Mouse (Mus musculus) limb, embryonic 15.5 days (tissue): ENCODE measurements at regions not wholly inside any gene's neighbourhood (a gene's known extent, or its start where the extent isn't known, plus 50 kb on each side); places are given as distances from the start of the nearest gene placed in this dataset.
A peak's percentile ranks its signal among the peaks of the same experiment; 100 is the strongest.

Experiments
- ATAC-seq: fragments of 200-750 bp; cut with Nextera tagmentation; 2 replicates; pipeline ENCODE4 v1.8.0; 2017; ENCODE audit warnings: low read depth, moderate TSS enrichment; ENCODE audit not compliant: insufficient number of reproducible peaks, low FRiP score, low TSS enrichment
- H3K27ac ChIP-seq: fragments of 300-500 bp; sonication (generic); 2 replicates; pipeline ENCODE4 v1.5.1; 2015; ENCODE audit warnings: moderate library complexity, mild to moderate bottlenecking, inconsistent platforms
- H3K27me3 ChIP-seq: fragments of 300-500 bp; sonication (generic); 2 replicates; pipeline ENCODE4 v1.6.1; 2015; ENCODE audit warnings: inconsistent platforms
- H3K36me3 ChIP-seq: fragments of 300-500 bp; sonication (generic); 2 replicates; pipeline ENCODE4 v1.6.1; 2015; ENCODE audit warnings: inconsistent platforms
- H3K4me1 ChIP-seq: fragments of 300-500 bp; sonication (generic); 2 replicates; pipeline ENCODE4 v1.6.1; 2015; ENCODE audit warnings: inconsistent platforms
- H3K4me2 ChIP-seq: fragments of 300-500 bp; sonication (generic); 2 replicates; pipeline ENCODE4 v1.6.1; 2015; ENCODE audit warnings: mild to moderate bottlenecking, inconsistent platforms
- H3K4me3 ChIP-seq: fragments of 300-500 bp; sonication (generic); 2 replicates; pipeline ENCODE4 v1.5.1; 2015; ENCODE audit warnings: mild to moderate bottlenecking, inconsistent platforms
- H3K9ac ChIP-seq: fragments of 300-500 bp; sonication (generic); 2 replicates; pipeline ENCODE4 v1.6.1; 2015; ENCODE audit warnings: inconsistent platforms
- H3K9me3 ChIP-seq: fragments of 300-500 bp; sonication (generic); 2 replicates; pipeline ENCODE4 v1.6.1; 2016; ENCODE audit warnings: inconsistent platforms
- WGBS: fragments of 180-500 bp; shearing (Covaris S2); methylation state at CpG from one replicate; pipeline ENCODE4 v1.1.7; 2015; 5-methylcytosine and 5-hydroxymethylcytosine counted together

DNA sequence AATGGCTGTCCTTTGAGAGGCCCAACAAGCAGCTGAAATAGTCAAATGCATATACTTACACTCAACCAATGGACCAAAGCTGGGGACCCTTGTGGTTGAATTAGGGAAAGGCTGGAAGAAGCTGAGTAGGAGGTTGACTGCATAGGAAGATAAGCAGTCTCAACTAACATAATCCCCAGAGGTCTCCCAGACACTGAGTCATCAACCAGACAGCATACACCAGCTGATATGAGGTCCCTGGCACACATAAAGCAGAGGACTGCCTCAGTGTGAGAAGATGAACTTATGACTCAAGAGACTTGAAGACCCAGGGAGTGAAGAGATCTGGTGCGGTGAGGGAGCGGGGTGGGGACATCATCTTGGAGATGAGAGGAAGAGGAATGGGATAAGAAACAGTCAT is 863.8 kb downstream of the Nap1l3 start:
- Histone ChIP-seq H3K9ac (no peak overlapping the region), H3K9me3 (no peaks in the 10 kb centered on the region), H3K27ac (no peak overlapping the region), H3K36me3 (no peaks in the 10 kb centered on the region), H3K4me3 (no peak overlapping the region), H3K4me2 (no peak overlapping the region), H3K4me1 (no peaks in the 10 kb centered on the region), H3K27me3 (no peaks in the 10 kb centered on the region)
- no peak for ATAC-seq
- 98% methylated on average over 2 of the region's 2 CpGs for whole genome bisulfite sequencing

GRCm38 (mm10) chrX:121519830-121520229 is 877.4 kb downstream of the Nap1l3 start:
- Histone ChIP-seq H3K27ac (no peak overlapping the region), H3K4me2 (no peak overlapping the region), H3K4me1 (no peaks in the 10 kb centered on the region), H3K27me3 (no peaks in the 10 kb centered on the region), H3K36me3 (no peaks in the 10 kb centered on the region), H3K9me3 (no peaks in the 10 kb centered on the region), H3K4me3 (no peak overlapping the region), H3K9ac (no peak overlapping the region)
- ATAC-seq: no peak

DNA sequence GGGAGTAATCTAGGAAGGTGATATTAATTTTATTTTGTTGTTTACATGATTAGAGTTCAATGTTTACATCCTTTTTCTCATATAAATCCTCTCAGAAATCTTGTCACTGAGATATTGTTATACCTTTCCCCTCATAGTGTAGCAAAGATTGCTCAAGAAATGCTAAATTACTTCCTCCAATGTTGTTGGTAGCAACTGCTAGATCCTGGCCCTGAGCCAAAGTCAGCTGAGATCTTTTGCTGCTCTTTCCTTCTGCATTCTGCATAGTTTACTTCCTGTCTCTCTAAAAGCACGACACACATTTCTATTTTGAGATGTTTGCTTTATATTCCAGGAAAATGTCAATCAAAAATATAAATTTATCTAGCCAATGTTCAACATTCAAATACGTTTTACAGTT is 899.5 kb downstream of the Nap1l3 start:
- 28% methylated on average over 2 of the region's 2 CpGs for WGBS
- no peak overlapping the region for H3K9ac ChIP-seq
- no peak for ATAC-seq
- no peaks in the 10 kb centered on the region for H3K27me3 ChIP-seq
- no peak overlapping the region for H3K4me3 ChIP-seq
- H3K4me2 ChIP-seq: no peak overlapping the region
- H3K27ac ChIP-seq: no peak overlapping the region
- no peaks in the 10 kb centered on the region for H3K36me3 ChIP-seq
- H3K9me3 ChIP-seq: no peaks in the 10 kb centered on the region
- no peaks in the 10 kb centered on the region for H3K4me1 ChIP-seq

DNA sequence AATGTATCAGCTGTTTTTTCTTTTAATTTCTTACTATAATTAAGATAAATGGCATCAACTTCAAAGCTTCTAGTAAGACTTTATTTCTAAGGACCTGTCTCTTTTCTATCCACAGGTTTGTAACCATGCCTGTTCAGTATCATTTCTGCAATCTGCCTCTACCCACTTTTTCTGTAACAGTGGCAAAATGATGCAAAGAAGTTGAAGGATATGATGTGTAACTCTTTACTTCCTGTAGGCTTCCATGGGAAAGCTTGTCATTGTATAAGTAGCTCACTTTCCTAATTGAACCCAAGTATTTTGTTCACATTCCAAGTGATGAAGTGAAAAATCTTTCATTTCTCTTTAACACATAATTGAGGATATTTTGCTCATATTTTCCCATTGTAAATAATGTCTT is 900.0 kb downstream of the Nap1l3 start:
- no peaks in the 10 kb centered on the region for H3K4me1 ChIP-seq
- no peaks in the 10 kb centered on the region for H3K27me3 ChIP-seq
- no peak for ATAC-seq
- H3K9me3 ChIP-seq: no peaks in the 10 kb centered on the region
- no peaks in the 10 kb centered on the region for H3K36me3 ChIP-seq
- no peak overlapping the region for H3K9ac ChIP-seq
- H3K27ac ChIP-seq: no peak overlapping the region
- H3K4me3 ChIP-seq: no peak overlapping the region
- H3K4me2 ChIP-seq: no peak overlapping the region

DNA sequence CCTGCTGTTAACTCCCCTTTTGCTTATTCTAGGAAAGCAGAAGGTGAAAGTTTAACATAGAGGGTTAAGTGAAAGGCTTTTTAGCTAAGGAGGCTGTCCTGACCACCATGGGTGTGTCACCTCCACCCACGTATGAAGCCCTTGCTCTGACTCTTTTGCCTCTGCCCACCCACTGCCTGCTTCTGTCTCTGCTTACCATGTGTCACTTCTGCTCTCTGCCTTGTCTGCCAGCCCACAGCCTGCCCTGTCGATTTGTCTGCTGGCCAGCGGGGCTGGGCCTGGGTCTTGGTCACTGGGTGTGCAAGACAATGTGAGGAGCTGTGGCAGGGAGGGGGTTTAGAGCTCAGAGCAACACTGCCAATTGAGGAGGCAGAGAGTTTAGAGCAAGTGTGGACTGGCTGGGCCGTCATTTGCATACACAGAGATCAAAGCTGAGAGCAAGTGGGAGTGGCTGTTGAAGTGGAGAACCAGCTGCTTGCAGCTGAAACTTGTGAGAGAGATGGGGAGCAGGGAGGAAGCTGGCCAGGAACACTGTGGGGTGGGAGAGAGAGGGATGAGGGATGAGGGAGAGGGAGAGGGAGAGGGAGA is 917.7 kb downstream of the Nap1l3 start:
- Histone ChIP-seq H3K4me1 (no peaks in the 10 kb centered on the region), H3K36me3 (no peaks in the 10 kb centered on the region), H3K27ac (no peak overlapping the region), H3K4me2 (peak overlapping the region; percentile 17; the same call in 1 of the 2 replicates), H3K9ac (no peak overlapping the region), H3K27me3 (no peaks in the 10 kb centered on the region), H3K9me3 (no peaks in the 10 kb centered on the region), H3K4me3 (no peak overlapping the region)
- no peak for ATAC-seq
- 10% methylated on average over 4 of the region's 4 CpGs for WGBS

GRCm38 (mm10) chrX:121429078-121429477 is 968.1 kb downstream of the Nap1l3 start:
- Histone ChIP-seq H3K27me3 (no peaks in the 10 kb centered on the region), H3K9me3 (no peaks in the 10 kb centered on the region), H3K4me3 (no peak overlapping the region), H3K4me2 (no peak overlapping the region), H3K27ac (no peak overlapping the region), H3K9ac (no peak overlapping the region), H3K4me1 (no peaks in the 10 kb centered on the region), H3K36me3 (no peaks in the 10 kb centered on the region)
- no peak for ATAC-seq
- 69% methylated on average over 6 of the region's 6 CpGs for WGBS
